Comparison of ENCODE assay signal across 17 mouse cellular contexts in genomic region chr4:71933240-71933986, GRCm38 (mm10).
DNase-seq lines count a peak whose midpoint lies in the region; ATAC-seq lines count a peak whose summit lies in the region.
"Had no signal": no experiment of that assay in that cellular context is flagged by ENCODE, and none has a peak within 500 bp of the region (broad histone marks: within the 10 kb centered on the region; RNA-seq: fewer than 3 reads in every experiment).

No protein-coding gene starts in this region.

- no peak overlapping the region for H3K4me3 ChIP-seq in neural tube, embryonic 11.5 days (ENCODE audit: low read depth, low read length)
- H3K4me3 ChIP-seq in neural tube, embryonic 15.5 days (replicated peaks): no peak overlapping the region
- no peak overlapping the region for H3K4me3 ChIP-seq in midbrain, embryonic 13.5 days (replicated peaks)
- H3K4me3 ChIP-seq: hindbrain, embryonic 15.5 days; limb, embryonic 13.5 days had no signal

- DNase-seq in embryo, embryonic 10.5 days (ENCODE audit: low spot score): peak; percentile 3
- DNase-seq in embryo, embryonic 10 days (ENCODE audit: low spot score): no peak
- no peak for DNase-seq in neural tube, embryonic 11.5 days (ENCODE audit: low spot score)
- peak; percentile 23 for DNase-seq in retina, postnatal 7 days (ENCODE audit: low read depth, low spot score)
- no peak for DNase-seq in testis, postnatal 10 days (ENCODE audit: low spot score)
- DNase-seq: cerebellum, adult 8-10 months; gastrocnemius, postnatal 36 days; kidney, adult 9 months; lung, postnatal 4 days; right cerebral cortex, adult 18-20 months; spleen, adult 18-20 months had no signal

- no peak overlapping the region for H3K4me2 ChIP-seq in neural tube, embryonic 11.5 days (ENCODE audit: low read depth)
- H3K4me2 ChIP-seq in neural tube, embryonic 15.5 days: no peak overlapping the region
- no peak overlapping the region for H3K4me2 ChIP-seq in midbrain, embryonic 13.5 days (replicated peaks)
- H3K4me2 ChIP-seq: hindbrain, embryonic 15.5 days; limb, embryonic 13.5 days had no signal

- no peaks in the 10 kb centered on the region for H3K27me3 ChIP-seq in neural tube, embryonic 11.5 days (ENCODE audit: control insufficient read depth, insufficient read depth, low read length)
- H3K27me3 ChIP-seq in neural tube, embryonic 15.5 days (replicated peaks): no peaks in the 10 kb centered on the region
- 0 out of 2 replicates have a peak, but pooled peaks cover 4% of the 10 kb centered on the region for H3K27me3 ChIP-seq in midbrain, embryonic 13.5 days
- H3K27me3 ChIP-seq: hindbrain, embryonic 15.5 days; limb, embryonic 13.5 days; Patski had no signal

- H3K9me3 ChIP-seq in neural tube, embryonic 11.5 days (ENCODE audit: control insufficient read depth, low read length): no peaks in the 10 kb centered on the region
- no peaks in the 10 kb centered on the region for H3K9me3 ChIP-seq in neural tube, embryonic 15.5 days (replicated peaks)
- no peaks in the 10 kb centered on the region for H3K9me3 ChIP-seq in midbrain, embryonic 13.5 days
- H3K9me3 ChIP-seq: hindbrain, embryonic 15.5 days; limb, embryonic 13.5 days had no signal

- H3K9ac ChIP-seq in neural tube, embryonic 11.5 days (ENCODE audit: low read length): no peak overlapping the region
- H3K9ac ChIP-seq in neural tube, embryonic 15.5 days (replicated peaks): no peak overlapping the region
- no peak overlapping the region for H3K9ac ChIP-seq in midbrain, embryonic 13.5 days (replicated peaks)
- H3K9ac ChIP-seq: hindbrain, embryonic 15.5 days; limb, embryonic 13.5 days had no signal

- 52% methylated on average over 2 of the region's 2 CpGs for WGBS in neural tube, embryonic 11.5 days
- WGBS in neural tube, embryonic 15.5 days: 19% methylated on average over 2 of the region's 2 CpGs
- 21% methylated on average over 2 of the region's 2 CpGs for WGBS in midbrain, embryonic 13.5 days

- no peaks in the 10 kb centered on the region for H3K36me3 ChIP-seq in neural tube, embryonic 11.5 days (ENCODE audit: control insufficient read depth, insufficient read depth, low read length)
- H3K36me3 ChIP-seq in neural tube, embryonic 15.5 days: no peaks in the 10 kb centered on the region
- H3K36me3 ChIP-seq in midbrain, embryonic 13.5 days: no peaks in the 10 kb centered on the region
- H3K36me3 ChIP-seq: hindbrain, embryonic 15.5 days; limb, embryonic 13.5 days had no signal

- ATAC-seq in neural tube, embryonic 11.5 days (ENCODE audit: insufficient read depth, low FRiP score, low TSS enrichment): peak; percentile 45; the same call in 1 of the 2 replicates
- ATAC-seq in neural tube, embryonic 15.5 days (ENCODE audit: low FRiP score): no peak
- peak; percentile 85 for ATAC-seq in midbrain, embryonic 13.5 days
- ATAC-seq in megakaryocyte-erythroid progenitor cell, adult 5-6 weeks (replicated peaks; ENCODE audit: low FRiP score, low TSS enrichment, poor library complexity, severe bottlenecking): no peak
- ATAC-seq: Patski had no signal

- no peaks in the 10 kb centered on the region for H3K4me1 ChIP-seq in neural tube, embryonic 11.5 days (ENCODE audit: control insufficient read depth, insufficient read depth, low read length)
- no peaks in the 10 kb centered on the region for H3K4me1 ChIP-seq in neural tube, embryonic 15.5 days
- H3K4me1 ChIP-seq in midbrain, embryonic 13.5 days (replicated peaks): 0 out of 2 replicates have a peak, but pooled peaks cover 3% of the 10 kb centered on the region
- H3K4me1 ChIP-seq: limb, embryonic 13.5 days had no signal

- no peak overlapping the region for H3K27ac ChIP-seq in neural tube, embryonic 11.5 days (ENCODE audit: low read depth, low read length)
- H3K27ac ChIP-seq in neural tube, embryonic 15.5 days (replicated peaks): no peak overlapping the region
- no peak overlapping the region for H3K27ac ChIP-seq in midbrain, embryonic 13.5 days
- H3K27ac ChIP-seq: hindbrain, embryonic 15.5 days; limb, embryonic 13.5 days had no signal

Comparison
In these comparisons a context has a peak if more than half of its experiments do, and no peak if none do; other contexts are left out.
1. DNase-seq: peak in embryo, embryonic 10.5 days (single experiment) and retina, postnatal 7 days (single experiment); none in embryo, embryonic 10 days (single experiment), neural tube, embryonic 11.5 days (single experiment) and testis, postnatal 10 days (single experiment).
2. ATAC-seq: peak in neural tube, embryonic 11.5 days (single experiment) and midbrain, embryonic 13.5 days (single experiment); none in neural tube, embryonic 15.5 days (single experiment) and megakaryocyte-erythroid progenitor cell, adult 5-6 weeks (single experiment).